Mouse (Mus musculus) hindbrain, embryonic 16.5 days (tissue): ENCODE results near the gene Lgi4. TPM values are rescaled to one million over a fixed set of nuclear protein-coding genes. Genes with fewer than 3 reads are reported as not detected.
A peak's percentile ranks its signal among the peaks of the same experiment; 100 is the strongest.

Experiments
- ATAC-seq: fragments of 200-750 bp; cut with Nextera tagmentation; 2 replicates; pipeline ENCODE4 v1.8.0; 2017; ENCODE audit warnings: moderate TSS enrichment, moderate library complexity
- H3K27ac ChIP-seq: fragments of 300-500 bp; sonication (generic); 2 replicates; pipeline ENCODE4 v1.5.1; 2014; ENCODE audit warnings: low read depth, mild to moderate bottlenecking, control low read depth, low read length, moderate library complexity
- H3K27me3 ChIP-seq: fragments of 300-500 bp; sonication (generic); replicated peaks from 2 replicates; pipeline ENCODE4 v1.6.1; 2014; ENCODE audit warnings: low read length; ENCODE audit not compliant: control insufficient read depth, insufficient read depth
- H3K36me3 ChIP-seq: fragments of 300-500 bp; sonication (generic); 2 replicates; pipeline ENCODE4 v1.6.1; 2014; ENCODE audit warnings: mild to moderate bottlenecking, low read length, moderate library complexity, mixed read lengths; ENCODE audit not compliant: control insufficient read depth, insufficient read depth
- H3K4me1 ChIP-seq: fragments of 300-500 bp; sonication (generic); 2 replicates; pipeline ENCODE4 v1.6.1; 2014; ENCODE audit warnings: low read depth, low read length; ENCODE audit not compliant: control insufficient read depth, insufficient read depth
- H3K4me2 ChIP-seq: fragments of 300-500 bp; sonication (generic); 2 replicates; pipeline ENCODE4 v1.6.1; 2014; ENCODE audit warnings: mild to moderate bottlenecking, low read length, control low read depth, moderate library complexity
- H3K4me3 ChIP-seq: fragments of 300-500 bp; sonication (generic); 2 replicates; pipeline ENCODE4 v1.5.1; 2014; ENCODE audit warnings: mild to moderate bottlenecking, low read length, control low read depth, moderate library complexity
- H3K9ac ChIP-seq: fragments of 300-500 bp; sonication (generic); 2 replicates; pipeline ENCODE4 v1.6.1; 2014; ENCODE audit warnings: low read depth, mild to moderate bottlenecking, control low read depth, low read length, moderate library complexity
- H3K9me3 ChIP-seq: fragments of 300-500 bp; sonication (generic); 2 replicates; pipeline ENCODE4 v1.6.1; 2014; ENCODE audit warnings: mild to moderate bottlenecking, low read length, moderate library complexity; ENCODE audit not compliant: control insufficient read depth
- WGBS: fragments of 180-500 bp; shearing (Covaris S2); extraction: QIAGEN DNeasy Blood & Tissue Kit; methylation state at CpG from one replicate; pipeline ENCODE4 v1.1.7; 2014; 5-methylcytosine and 5-hydroxymethylcytosine counted together
- polyA plus RNA-seq: library from polyadenylated mRNA; unstranded; fragments of >200 nt; fragmentation: Nextera tagmentation; extraction: Ambion mirVana; gene quantifications from 2 replicates; pipeline ENCODE4 v1.2.1, GENCODE M21; 2015

Gene Lgi4
- polyA plus RNA-seq, 1 experiment from 2014 or later, result 0.65 TPM

DNA sequence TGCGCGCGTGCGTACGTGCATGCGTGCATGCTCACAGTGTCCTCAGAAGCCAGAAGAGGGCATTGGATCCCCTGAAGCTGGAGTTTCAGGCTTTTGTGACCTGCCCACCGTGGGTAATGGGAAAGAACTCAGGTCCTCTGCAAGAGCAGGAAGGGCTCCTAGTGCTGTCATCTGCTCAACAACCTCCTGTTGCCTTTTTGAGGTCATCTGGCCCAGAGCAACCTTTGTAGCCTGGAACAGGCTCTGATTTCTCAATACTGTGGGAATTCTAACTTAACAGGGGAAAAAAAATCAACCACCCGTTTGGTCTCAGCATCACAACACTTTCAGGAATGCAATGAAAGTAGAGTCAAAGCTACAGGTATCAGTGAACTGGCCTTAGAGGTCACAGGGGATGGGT is 20.5 kb downstream of the Lgi4 start:
- Histone ChIP-seq H3K9me3 (no peaks in the 10 kb centered on the region), H3K27me3 (no peaks in the 10 kb centered on the region), H3K9ac (no peak overlapping the region), H3K27ac (no peak overlapping the region), H3K4me1 (no peaks in the 10 kb centered on the region; the same call in none of the 2 replicates), H3K36me3 (no peaks in the 10 kb centered on the region), H3K4me2 (no peak overlapping the region), H3K4me3 (no peak overlapping the region)
- WGBS, result 91% methylated on average over 8 of the region's 8 CpGs
- no peak for ATAC-seq

DNA sequence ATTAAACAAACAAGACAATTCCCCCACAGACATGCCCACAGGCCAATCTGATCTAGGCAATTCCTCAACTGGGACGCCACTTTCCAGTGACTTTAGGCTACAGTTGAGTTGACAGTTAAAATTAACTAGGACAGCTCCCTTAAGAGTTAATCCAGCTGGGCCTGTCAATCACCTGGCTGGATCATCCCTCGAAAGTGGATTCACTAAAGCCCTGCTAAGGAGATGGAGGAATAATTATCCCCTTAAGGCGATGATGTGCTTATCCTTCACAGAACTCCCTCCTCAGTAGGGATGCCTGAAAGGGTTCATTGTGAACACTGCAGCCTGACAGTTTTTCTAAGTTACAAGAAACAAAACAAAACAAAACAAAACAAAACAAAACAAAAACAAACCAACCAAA is 21.5 kb downstream of the Lgi4 start:
- Histone ChIP-seq H3K4me2 (no peak overlapping the region), H3K27me3 (no peaks in the 10 kb centered on the region), H3K27ac (no peak overlapping the region), H3K36me3 (no peaks in the 10 kb centered on the region), H3K4me3 (no peak overlapping the region), H3K4me1 (peaks cover 4% of the 10 kb centered on the region), H3K9me3 (no peaks in the 10 kb centered on the region), H3K9ac (no peak overlapping the region)
- no peak for ATAC-seq
- WGBS, result 50% methylated on average over 3 of the region's 3 CpGs

DNA sequence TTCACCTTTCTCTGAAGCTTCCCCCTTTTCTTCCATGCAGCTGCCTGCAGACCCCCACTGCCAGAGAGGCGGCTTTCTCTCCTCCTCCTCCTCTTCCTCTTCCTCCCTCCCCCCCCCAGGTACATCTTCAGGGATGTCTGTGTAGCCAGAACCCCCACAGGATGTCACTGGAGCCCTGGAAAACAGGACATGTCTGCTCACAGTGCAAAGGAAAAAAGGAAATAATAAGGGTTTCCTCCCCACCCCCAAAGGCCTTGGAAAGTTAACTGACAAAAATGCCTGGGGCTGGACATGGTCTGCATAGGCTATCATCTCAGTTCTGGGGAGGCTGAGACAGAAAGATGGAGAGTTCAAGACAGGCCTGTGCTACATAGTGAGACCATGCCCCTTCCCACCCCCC is 22.0 kb downstream of the Lgi4 start:
- no peaks in the 10 kb centered on the region for H3K27me3 ChIP-seq

DNA sequence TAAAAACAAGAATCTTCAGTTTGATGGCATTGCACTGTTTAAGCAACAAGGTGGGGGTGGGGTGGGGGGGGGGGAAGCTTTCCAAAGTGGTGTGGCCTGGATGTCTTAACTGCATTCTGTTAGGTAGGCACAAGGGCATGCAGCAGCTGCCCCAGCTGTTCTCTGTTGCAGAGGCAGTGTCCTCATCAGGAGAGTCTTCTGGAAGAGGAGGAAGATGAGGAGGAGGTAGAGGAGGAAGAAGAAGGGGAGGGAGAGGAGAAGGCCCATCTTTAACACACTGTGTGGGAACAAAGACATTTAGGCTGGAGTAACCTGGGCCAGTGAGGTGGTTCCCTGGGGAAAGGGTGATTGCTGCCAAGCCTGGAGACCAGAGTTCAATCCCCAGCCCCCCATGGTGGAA is 23.0 kb downstream of the Lgi4 start:
- ATAC-seq, result no peak
- H3K27ac ChIP-seq, result no peak overlapping the region
- H3K4me2 ChIP-seq, result no peak overlapping the region
- H3K9me3 ChIP-seq, result no peaks in the 10 kb centered on the region
- H3K4me3 ChIP-seq, result no peak overlapping the region
- H3K4me1 ChIP-seq, result peaks cover 4% of the 10 kb centered on the region
- H3K27me3 ChIP-seq, result no peaks in the 10 kb centered on the region
- H3K9ac ChIP-seq, result no peak overlapping the region
- H3K36me3 ChIP-seq, result no peaks in the 10 kb centered on the region

More for the DNA sequence above, 22.0 kb downstream of the Lgi4 start:
- Histone ChIP-seq H3K36me3 (no peaks in the 10 kb centered on the region), H3K9ac (no peak overlapping the region), H3K4me1 (peaks cover 4% of the 10 kb centered on the region), H3K27ac (no peak overlapping the region), H3K4me2 (no peak overlapping the region), H3K4me3 (no peak overlapping the region), H3K9me3 (no peaks in the 10 kb centered on the region)
- no peak for ATAC-seq
- WGBS, result 34% methylated on average over 1 of the region's 1 CpGs

DNA sequence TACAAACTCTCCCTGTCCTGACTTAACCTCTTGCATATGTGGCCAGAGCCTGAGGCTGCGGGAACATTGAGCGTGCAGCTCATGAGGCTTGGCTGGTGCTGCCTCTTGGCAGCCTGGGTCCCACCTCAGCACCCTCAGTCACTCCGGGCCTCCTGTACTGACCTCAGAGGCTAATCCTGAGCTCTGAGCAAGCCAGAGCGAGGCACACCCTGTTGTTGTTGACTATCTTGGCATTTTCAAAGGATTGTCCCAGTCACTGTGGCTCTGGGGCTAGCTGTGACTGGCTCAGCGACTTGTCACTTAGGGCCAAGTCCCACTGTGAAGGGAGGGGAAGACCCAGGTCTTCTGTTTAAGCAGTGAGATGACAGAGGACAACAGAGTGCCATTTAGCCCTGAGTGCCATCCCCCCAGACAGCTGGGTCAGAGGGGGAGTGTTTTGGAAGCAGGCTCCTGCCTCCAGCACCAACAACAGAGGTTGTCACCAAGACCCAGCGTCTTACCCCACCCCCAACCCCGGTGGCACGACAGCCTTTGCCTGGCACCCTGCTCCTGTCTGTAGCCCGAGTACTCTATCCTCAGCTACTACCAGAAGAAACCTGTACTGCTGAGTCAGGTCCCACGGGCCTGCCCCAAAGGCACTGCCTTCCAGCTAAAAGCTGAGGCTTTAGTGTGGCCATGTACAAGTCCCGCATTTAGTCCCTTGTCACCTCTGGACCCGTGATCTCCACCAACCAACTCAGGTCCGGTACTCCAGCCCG is 23.9 kb downstream of the Lgi4 start:
- Histone ChIP-seq H3K36me3 (no peaks in the 10 kb centered on the region), H3K9me3 (no peaks in the 10 kb centered on the region), H3K9ac (0 out of 2 replicates have a peak overlapping the region, but pooled peaks have one; percentile 13), H3K4me2 (no peak overlapping the region), H3K27ac (no peak overlapping the region; the same call in 1 of the 2 replicates), H3K4me1 (peaks cover 4% of the 10 kb centered on the region), H3K27me3 (no peaks in the 10 kb centered on the region), H3K4me3 (no peak overlapping the region)
- 0 out of 2 replicates have a peak, but pooled peaks have one; percentile 15 for ATAC-seq
- WGBS, result 57% methylated on average over 14 of the region's 14 CpGs

DNA sequence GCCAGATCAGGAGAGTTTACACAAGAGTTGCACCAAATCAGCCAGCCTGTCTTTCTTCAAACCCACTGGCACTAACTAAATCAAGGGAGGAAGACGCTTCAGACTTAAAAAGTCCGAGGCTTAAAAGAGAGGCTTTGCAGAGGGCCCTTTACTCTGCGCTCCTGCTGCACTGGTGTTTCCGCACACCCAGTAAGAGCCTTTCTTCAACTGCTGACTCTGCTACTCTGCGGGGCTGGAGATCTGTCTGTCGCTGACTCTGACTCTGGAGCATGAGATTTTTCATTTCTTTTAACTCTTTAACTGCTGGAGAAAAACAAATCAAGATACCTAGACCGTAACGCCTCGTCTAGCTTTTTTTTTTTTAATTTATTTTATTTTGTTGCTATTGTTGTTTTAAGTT is 25.0 kb downstream of the Lgi4 start:
- H3K27ac ChIP-seq, result no peak overlapping the region
- no peak overlapping the region for H3K4me2 ChIP-seq
- ATAC-seq, result no peak
- H3K9me3 ChIP-seq, result no peaks in the 10 kb centered on the region
- H3K36me3 ChIP-seq, result no peaks in the 10 kb centered on the region
- WGBS, result 54% methylated on average over 9 of the region's 9 CpGs
- H3K27me3 ChIP-seq, result no peaks in the 10 kb centered on the region
- H3K9ac ChIP-seq, result no peak overlapping the region
- peaks cover 4% of the 10 kb centered on the region for H3K4me1 ChIP-seq
- no peak overlapping the region for H3K4me3 ChIP-seq

DNA sequence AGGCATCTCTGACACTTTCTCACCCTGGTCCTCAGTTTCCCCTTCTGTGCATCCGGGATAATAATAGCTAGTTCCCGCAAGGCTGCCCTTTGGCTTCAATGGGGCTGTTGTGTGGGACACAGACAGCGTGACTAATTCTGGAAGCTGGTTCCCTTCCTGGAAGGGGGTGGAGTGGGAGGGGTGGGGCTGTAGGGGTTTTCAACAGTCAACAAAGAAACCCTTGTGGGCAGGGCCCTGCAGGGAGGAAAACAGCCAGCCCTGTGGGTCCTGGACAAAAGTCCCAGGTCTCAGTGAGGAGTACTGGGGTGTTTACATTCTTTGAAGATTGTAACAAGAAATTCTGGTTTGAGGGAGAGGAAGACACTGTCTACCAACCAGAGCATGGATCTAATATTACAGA is 26.0 kb downstream of the Lgi4 start:
- H3K4me3 ChIP-seq, result no peak overlapping the region
- ATAC-seq, result no peak
- H3K9me3 ChIP-seq, result no peaks in the 10 kb centered on the region
- peaks cover 4% of the 10 kb centered on the region for H3K4me1 ChIP-seq
- 11% methylated on average over 3 of the region's 3 CpGs for WGBS
- no peak overlapping the region for H3K9ac ChIP-seq
- no peaks in the 10 kb centered on the region for H3K36me3 ChIP-seq
- H3K27ac ChIP-seq, result no peak overlapping the region; the same call in 1 of the 2 replicates
- H3K27me3 ChIP-seq, result no peaks in the 10 kb centered on the region
- no peak overlapping the region for H3K4me2 ChIP-seq

DNA sequence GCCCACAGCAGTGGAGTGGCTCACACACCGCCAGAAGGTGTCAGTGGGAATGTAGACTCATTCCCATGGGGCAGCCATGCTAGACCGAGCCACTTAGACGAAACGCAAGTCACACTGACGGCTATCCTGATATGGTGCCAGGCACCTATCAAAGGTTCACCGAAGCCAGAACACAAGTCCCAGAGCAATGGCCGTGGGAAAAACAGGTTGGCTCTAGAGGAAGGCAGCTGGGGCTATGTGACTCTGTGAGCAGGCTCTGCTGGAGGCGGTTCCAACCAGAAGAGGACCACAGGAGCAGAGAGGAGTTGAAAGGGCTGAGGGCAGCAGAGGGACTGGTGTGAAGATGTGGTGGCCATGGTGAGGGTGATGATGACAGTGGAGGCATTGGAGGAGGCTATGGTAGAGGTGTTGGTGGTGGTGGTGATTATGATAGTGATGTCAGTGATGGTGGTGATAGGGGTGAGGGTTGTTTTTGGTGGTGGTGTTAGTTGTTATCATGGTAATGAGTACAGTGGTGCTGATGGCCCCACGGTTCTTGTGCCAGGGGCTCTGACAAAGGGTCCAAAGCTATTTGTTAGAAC is 27.1 kb downstream of the Lgi4 start:
- Histone ChIP-seq H3K27me3 (no peaks in the 10 kb centered on the region), H3K27ac (no peak overlapping the region), H3K36me3 (no peaks in the 10 kb centered on the region), H3K9ac (no peak overlapping the region), H3K4me2 (no peak overlapping the region), H3K4me3 (no peak overlapping the region), H3K4me1 (peaks cover 4% of the 10 kb centered on the region), H3K9me3 (no peaks in the 10 kb centered on the region)
- ATAC-seq, result no peak
- WGBS, result 89% methylated on average over 9 of the region's 9 CpGs

DNA sequence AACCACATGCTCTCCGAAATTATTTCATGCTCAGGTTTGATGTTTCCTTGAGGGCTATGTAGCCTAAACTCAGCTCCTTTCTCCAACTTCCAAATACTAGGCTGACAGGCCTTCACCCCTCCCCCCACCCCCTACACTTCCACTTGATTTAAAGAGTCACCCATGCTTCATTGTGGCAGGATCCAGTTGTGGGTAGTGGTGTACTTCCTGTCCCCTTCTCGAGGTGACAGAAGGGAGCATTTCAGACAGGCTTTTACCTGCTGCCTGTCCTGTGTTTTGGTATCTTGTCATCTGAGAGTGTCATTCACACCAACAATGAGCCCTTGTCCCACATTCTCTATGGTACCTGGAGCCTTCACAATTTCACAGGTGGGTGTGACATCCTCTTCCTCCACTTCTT is 28.1 kb downstream of the Lgi4 start:
- H3K4me1 ChIP-seq, result peaks cover 4% of the 10 kb centered on the region
- H3K9ac ChIP-seq, result no peak overlapping the region
- no peak for ATAC-seq
- no peaks in the 10 kb centered on the region for H3K27me3 ChIP-seq
- H3K4me2 ChIP-seq, result no peak overlapping the region
- H3K27ac ChIP-seq, result no peak overlapping the region
- no peak overlapping the region for H3K4me3 ChIP-seq
- WGBS, result 75% methylated on average over 2 of the region's 2 CpGs
- H3K9me3 ChIP-seq, result no peaks in the 10 kb centered on the region
- H3K36me3 ChIP-seq, result no peaks in the 10 kb centered on the region
